Mouse (Mus musculus): ENCODE results near the gene Pik3ap1. TPM values are rescaled to one million over a fixed set of nuclear protein-coding genes. Genes with fewer than 3 reads are reported as not detected.

Pik3ap1 gene
- polyA plus RNA-seq, 2 experiments from 2014 or later: 2.5 to 2.8 TPM

- no peak for ATAC-seq
Observed at GRCm38 (mm10) chr19:41369557-41370460, 15.1 kb downstream of the Pik3ap1 start.

- no peak for ATAC-seq
Observed at GRCm38 (mm10) chr19:41366854-41367517, 17.9 kb downstream of the Pik3ap1 start.

GRCm38 (mm10) chr19:41366192-41366853 lies 18.6 kb downstream of the Pik3ap1 start:
- ATAC-seq: no peak

DNA sequence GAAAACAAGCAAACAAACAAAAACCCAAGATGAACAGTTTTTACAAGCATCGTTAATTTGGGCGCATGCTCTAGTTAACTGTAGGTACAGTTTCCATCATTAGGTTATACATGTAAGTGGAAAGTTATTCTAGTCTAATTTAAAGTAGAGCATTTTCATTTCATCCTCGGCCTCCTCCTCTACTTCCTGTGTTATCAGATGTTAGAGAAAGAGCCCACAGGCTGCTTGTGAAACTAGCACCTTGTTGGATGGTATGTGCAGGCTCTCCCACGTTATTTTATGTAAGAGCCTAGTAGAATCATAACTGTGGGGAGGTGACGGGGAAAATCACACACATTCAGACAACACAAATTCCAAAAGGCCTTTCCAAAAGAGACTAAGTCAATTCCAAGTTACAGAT lies 19.3 kb downstream of the Pik3ap1 start:
- peak; percentile 72 for ATAC-seq

DNA sequence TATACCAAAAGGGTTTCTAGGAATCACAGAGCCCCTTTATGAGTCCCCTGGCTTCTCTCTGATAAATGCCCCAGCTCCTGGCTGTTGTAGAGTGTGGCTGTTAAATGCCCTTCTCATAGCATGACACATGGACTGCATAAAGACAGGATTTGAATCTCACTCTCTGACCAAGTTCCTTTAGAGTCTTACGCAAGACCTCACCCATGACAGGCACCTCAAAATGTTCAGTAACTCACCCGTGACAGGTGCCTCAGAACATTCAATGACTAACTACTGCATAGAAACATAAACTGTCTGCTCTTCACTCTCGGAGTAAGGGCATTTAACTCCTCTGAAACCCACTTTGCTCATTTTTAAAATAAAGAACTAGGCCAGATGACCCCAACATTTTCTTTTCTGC lies 20.4 kb downstream of the Pik3ap1 start:
- ATAC-seq: no peak

DNA sequence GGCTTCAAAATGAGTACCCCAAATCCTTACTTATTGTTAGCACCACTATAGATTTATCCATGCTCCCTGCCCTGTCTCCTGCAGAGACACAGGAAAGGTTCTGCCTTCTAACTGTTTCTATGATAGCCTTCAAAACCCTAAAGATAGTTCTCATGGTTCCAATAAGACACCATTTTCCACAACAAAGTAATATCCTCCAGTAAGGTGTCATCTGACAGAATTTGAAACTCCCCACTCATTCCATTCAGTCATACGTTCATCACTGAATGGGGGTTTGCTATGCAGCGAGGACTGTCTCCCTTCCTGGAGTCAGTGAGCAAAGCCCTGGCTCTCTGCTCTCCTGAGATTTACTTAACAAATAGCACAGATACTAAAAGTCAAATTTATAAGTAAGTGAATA lies 21.9 kb downstream of the Pik3ap1 start:
- ATAC-seq: no peak

DNA sequence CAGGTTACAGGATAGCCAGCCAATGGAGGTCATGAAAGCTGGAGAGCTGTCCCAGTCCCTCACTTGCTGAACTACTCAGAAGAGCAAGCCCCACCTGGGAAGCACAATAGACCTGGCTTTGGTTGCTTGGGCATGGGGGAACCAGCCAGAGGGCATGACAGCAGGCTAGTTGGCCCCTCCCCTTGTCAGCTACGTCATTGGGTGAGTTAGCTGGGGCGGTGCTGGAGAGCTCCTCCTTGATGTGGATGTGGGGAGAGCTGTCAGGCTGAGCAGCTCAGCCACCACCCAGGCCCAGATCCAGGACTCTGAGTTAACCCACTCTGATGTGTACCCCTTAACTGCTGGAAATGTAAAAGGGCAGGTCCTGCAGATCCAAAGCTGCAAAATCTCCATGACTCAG lies 24.4 kb downstream of the Pik3ap1 start:
- ATAC-seq: no peak

DNA sequence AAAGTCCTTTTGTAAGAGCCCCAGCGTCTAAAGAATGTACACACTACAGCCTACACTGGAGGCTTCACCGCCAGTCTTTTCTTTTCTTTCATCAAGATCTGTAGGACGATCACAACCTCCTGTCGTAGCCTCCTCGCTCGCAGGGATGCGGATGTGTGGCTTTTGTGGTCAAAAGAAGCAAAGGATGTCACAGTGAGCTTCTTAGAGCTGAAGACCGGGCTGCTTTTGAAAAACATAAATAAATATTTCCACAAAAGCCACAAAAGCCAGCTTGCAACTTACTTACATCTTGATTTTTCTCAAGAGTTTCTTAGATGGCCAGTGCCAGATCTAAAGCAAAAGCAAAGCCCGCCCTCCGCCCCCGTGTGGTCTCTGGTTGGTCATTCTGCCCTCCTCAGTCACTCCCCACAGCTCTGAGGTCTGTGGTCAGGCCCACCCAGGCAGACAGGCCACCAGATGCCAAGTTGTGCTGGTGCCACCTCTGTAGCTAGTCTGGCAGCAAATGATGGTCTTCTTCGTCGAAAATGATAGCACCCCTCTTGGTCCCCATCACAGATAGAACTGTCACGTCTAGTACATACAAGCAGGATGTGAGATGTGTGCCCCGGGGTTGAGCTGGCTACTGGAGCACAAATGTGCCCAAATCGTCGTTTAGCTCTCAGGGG lies 30.5 kb downstream of the Pik3ap1 start:
- ATAC-seq: peak; percentile 91

GRCm38 (mm10) chr19:41349624-41350023 lies 35.3 kb downstream of the Pik3ap1 start:
- ATAC-seq: no peak

DNA sequence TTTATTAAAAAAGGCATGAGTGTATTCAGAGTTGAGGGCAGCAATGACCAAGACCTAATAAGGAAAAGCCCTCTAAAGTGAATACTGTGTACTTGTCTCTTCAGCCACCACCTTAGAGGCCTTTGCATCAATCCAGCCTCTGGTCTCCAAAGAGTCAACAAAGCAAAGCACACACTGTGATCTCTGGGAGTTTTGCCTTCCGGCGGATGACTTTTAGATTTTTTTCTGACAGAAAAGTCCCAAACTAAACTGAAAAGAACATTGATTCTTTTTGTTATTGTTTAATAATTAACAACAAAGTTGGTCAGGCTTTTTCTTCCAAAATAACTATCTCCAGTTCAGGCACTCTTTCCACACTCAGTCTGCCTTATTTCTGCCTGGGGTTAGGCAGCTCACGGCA lies 36.7 kb downstream of the Pik3ap1 start:
- ATAC-seq: no peak

DNA sequence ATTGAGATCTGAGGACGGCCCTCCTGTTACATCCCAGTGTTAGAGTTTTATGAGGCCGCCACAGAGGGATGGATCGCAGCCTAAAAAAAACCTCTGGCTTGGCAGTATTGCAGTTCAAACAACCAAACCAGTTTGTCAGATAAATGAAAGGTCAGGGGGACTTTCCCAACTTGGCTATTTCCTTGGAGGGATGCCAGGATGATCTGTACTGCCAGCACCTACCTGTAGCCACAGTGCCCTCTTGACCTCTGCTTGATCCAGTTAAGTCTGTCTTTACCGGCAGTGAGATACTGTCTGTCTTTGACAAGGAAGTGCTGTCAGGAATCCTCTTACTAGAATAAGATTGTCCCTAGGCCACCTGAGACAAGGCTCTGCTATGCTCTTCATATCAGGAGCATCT lies 37.6 kb downstream of the Pik3ap1 start:
- no peak for ATAC-seq

- no peak for ATAC-seq
Observed at GRCm38 (mm10) chr19:41346099-41346850, 38.6 kb downstream of the Pik3ap1 start.

GRCm38 (mm10) chr19:41345028-41345741 lies 39.7 kb downstream of the Pik3ap1 start:
- peak; percentile 77 for ATAC-seq

GRCm38 (mm10) chr19:41344666-41345027 lies 40.3 kb downstream of the Pik3ap1 start:
- ATAC-seq: no peak

DNA sequence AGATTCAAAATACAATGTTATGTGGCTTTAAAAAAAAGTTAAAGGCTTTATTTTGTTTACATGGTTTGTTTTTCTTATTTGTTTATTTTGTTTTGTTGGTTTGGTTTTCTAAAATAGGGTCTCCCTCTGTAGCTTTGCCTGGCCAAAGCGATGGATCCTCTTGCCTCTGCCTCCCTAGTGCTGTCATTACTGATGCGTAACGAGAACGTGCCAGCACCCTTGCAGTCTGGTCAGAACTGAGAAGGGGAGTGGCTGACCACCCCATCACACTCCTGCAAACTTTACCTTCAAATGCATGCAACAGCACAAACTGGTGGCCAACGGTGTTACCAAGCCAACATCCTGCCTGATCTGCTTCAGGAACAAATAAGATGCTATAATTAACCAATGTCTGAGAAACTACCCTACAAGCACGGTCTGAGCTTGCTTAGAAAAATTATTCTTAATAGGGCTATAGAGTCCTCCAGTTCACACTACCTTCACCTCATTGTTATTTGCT lies 42.3 kb downstream of the Pik3ap1 start:
- no peak for ATAC-seq

DNA sequence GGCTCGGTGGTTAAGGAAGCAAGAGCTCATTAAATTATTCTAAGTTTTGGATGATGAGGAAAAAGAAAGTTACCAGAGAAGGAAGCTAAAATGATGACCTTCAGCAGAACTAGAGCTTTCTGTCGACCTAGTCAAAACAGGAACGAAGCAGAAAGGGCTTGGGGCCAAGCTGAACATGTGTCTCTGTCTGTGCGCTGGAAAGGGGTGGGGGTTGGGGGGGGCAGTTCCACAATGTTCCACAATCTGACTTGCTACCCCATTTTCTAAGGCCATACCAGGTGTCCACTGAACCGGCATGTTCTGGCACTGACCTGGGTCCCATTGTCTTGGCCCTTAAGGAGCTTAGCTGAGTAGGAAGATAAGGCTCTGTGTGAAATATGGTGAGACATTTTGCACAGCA lies 43.2 kb downstream of the Pik3ap1 start:
- ATAC-seq: no peak

GRCm38 (mm10) chr19:41339020-41339836 lies 45.7 kb downstream of the Pik3ap1 start:
- ATAC-seq: peak; percentile 83

DNA sequence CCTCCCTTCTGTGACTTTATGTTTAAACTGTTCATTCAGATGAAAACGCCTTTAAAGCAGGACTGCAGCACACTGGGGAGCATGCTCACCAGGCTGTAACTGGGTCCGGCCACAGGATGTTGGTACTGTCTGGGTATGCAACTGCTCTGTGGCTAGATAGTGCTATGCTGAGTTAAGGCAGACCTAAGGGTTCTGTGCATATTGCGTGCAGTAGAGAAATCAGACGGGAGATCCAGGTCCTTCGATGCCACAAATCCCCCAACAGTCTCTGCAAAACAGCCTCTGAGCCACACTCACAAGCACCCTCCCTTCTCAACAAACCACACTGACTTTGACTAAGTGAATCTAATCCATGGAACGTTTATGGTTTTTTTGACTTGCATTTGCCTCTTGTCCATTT lies 46.5 kb downstream of the Pik3ap1 start:
- ATAC-seq: no peak

- ATAC-seq: no peak
Observed at GRCm38 (mm10) chr19:41335721-41336120, 49.2 kb downstream of the Pik3ap1 start.

GRCm38 (mm10) chr19:41332986-41333385 lies 51.9 kb downstream of the Pik3ap1 start:
- ATAC-seq: no peak
